Mouse (Mus musculus) kidney, postnatal 25 days (tissue): ENCODE measurements around the gene Vmn2r100.

ENCODE experiments used
- DNase-seq, 2 experiments: peaks; one replicate each; pipeline ENCODE4 v3.0.0; 2021; ENCODE audit warnings: mixed read lengths in 2 of 2

Vmn2r100 gene

GRCm38 (mm10) chr17:19504432-19504831 lies at the start of gene Vmn2r100:
Gene Vmn2r100, plus strand, starts transcription at chr17:19504732.
- no peak for DNase-seq

GRCm38 (mm10) chr17:19482866-19483265 lies 21.7 kb upstream of the Vmn2r100 start:
- no peak for DNase-seq

GRCm38 (mm10) chr17:19576927-19577326 lies 72.4 kb downstream of the Vmn2r100 start, which contains the start of gene Vmn2r101:
Gene Vmn2r101, plus strand, starts transcription at chr17:19577227.
- DNase-seq: no peak
